Mouse (Mus musculus) lung, postnatal 0 days (tissue): ENCODE results near the gene Vps25.

ENCODE experiments used
- CTCF ChIP-seq: IDR thresholded peaks from 2 replicates; pipeline ENCODE4 v1.5.1; 2016; ENCODE audit warnings: antibody characterized with exemption, mild to moderate bottlenecking
- EP300 ChIP-seq: IDR thresholded peaks from 2 replicates; pipeline ENCODE4 v1.6.1; 2016; ENCODE audit warnings: antibody characterized with exemption, mild to moderate bottlenecking, control low read depth

DNA sequence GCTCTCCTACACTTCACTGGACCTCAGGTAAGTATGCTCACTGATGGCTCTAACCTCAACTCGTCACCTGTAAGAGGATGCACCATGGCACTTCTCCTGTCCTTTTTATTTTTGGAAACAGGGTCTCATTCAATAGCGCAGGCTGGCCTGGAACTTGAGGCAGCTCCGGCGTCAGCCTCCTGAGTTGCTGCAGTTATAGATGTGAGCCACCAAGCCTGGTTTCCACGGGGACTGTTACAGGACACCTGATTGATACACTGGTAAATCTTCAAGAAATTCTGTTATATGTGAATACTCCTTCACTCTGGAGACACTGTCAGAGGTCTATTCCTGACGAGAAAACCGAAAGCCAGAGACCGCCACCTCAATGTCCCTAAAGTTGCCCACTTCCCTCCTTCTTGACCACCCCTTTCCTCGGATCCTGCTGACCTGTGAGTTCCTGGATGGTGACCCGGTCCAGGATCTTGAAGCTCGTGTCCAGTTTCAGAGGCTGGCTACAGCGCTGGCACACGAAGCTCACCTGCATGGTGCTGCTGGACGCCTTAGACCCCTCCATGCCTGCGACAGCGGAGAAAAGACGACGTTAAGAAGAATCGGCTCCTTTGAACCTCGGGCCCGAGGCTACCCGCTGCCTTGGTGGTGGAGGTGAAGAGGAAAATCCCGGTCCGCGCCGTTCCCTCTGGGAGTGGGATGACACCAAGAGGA, 47.9 kb downstream of the Vps25 start:
- TF ChIP-seq CTCF = no peak
- no peak for TF ChIP-seq EP300
